Comparison of ENCODE assay signal across 18 mouse cellular contexts in genomic region chr3:67497998-67498397, GRCm38 (mm10). TPM values are rescaled to one million over a fixed set of nuclear protein-coding genes. Genes with fewer than 3 reads are reported as not detected.
"Had no signal": no experiment of that assay in that cellular context is flagged by ENCODE, and none has a peak within 500 bp of the region (broad histone marks: within the 10 kb centered on the region; RNA-seq: fewer than 3 reads in every experiment).

No protein-coding gene starts in this region.

- H3K4me1 ChIP-seq: megakaryocyte, embryonic 14.5 days; midbrain, embryonic 15.5 days; neural tube, embryonic 12.5 days had no signal

- ATAC-seq: inflammation-experienced regulatory T-cells, adult 6 months; intestine, postnatal 0 days; midbrain, embryonic 15.5 days had no signal

- H3K4me3 ChIP-seq: limb, embryonic 13.5 days; liver, embryonic 15.5 days; megakaryocyte, embryonic 14.5 days; midbrain, embryonic 15.5 days; neural tube, embryonic 12.5 days had no signal

- DNase-seq: kidney, adult 8-10 months; kidney, postnatal 14 days; left cerebral cortex, postnatal 4 days; lung, embryonic 14.5 days; lung, postnatal 10 days; retina, postnatal 1 day; right cerebral cortex, postnatal 14 days; thymus, postnatal 14 days had no signal

- H3K36me3 ChIP-seq: limb, embryonic 13.5 days; liver, embryonic 15.5 days; midbrain, embryonic 15.5 days; neural tube, embryonic 12.5 days had no signal

- H3K9me3 ChIP-seq: liver, embryonic 15.5 days; midbrain, embryonic 15.5 days; neural tube, embryonic 12.5 days had no signal

- H3K27ac ChIP-seq: limb, embryonic 13.5 days; liver, embryonic 15.5 days; macrophage; midbrain, embryonic 15.5 days; neural tube, embryonic 12.5 days had no signal

- H3K9ac ChIP-seq: limb, embryonic 13.5 days; liver, embryonic 15.5 days; lung, embryonic 14.5 days; midbrain, embryonic 15.5 days; neural tube, embryonic 12.5 days had no signal

- H3K4me2 ChIP-seq: limb, embryonic 13.5 days; liver, embryonic 15.5 days; lung, embryonic 14.5 days; midbrain, embryonic 11.5 days; midbrain, embryonic 15.5 days; neural tube, embryonic 12.5 days had no signal

- H3K27me3 ChIP-seq: limb, embryonic 13.5 days; liver, embryonic 15.5 days; neural tube, embryonic 12.5 days had no signal

RNA-seq across cellular contexts. Expression of gene Rarres1, which starts 17.3 kb away (rescaled TPM):
- total RNA-seq: monocyte, adult 5-6 weeks had no signal
- polyA plus RNA-seq: inflammation-experienced regulatory T-cells, adult 6 months had no signal
